Mouse (Mus musculus) forebrain, embryonic 12.5 days (tissue): ENCODE measurements at regions not wholly inside any gene's neighbourhood (a gene's known extent, or its start where the extent isn't known, plus 50 kb on each side); places are given as distances from the start of the nearest gene placed in this dataset.
A peak's percentile ranks its signal among the peaks of the same experiment; 100 is the strongest.

Experiments
- ATAC-seq: fragments of 200-750 bp; cut with Nextera tagmentation; 2 replicates; pipeline ENCODE4 v1.8.0; 2017; ENCODE audit warnings: moderate TSS enrichment; ENCODE audit not compliant: low FRiP score
- H3K27ac ChIP-seq: fragments of 300-500 bp; sonication (generic); 2 replicates; pipeline ENCODE4 v1.5.1; 2016; ENCODE audit warnings: mild to moderate bottlenecking
- H3K27me3 ChIP-seq: fragments of 300-500 bp; sonication (generic); 2 replicates; pipeline ENCODE4 v1.6.1; 2016; ENCODE audit warnings: mild to moderate bottlenecking
- H3K36me3 ChIP-seq: fragments of 300-500 bp; sonication (generic); replicated peaks from 2 replicates; pipeline ENCODE4 v1.6.1; 2016; ENCODE audit warnings: mild to moderate bottlenecking
- H3K4me1 ChIP-seq: fragments of 300-500 bp; sonication (generic); 2 replicates; pipeline ENCODE4 v1.6.1; 2016
- H3K4me2 ChIP-seq: fragments of 300-500 bp; sonication (generic); 2 replicates; pipeline ENCODE4 v1.6.1; 2016; ENCODE audit warnings: mild to moderate bottlenecking, moderate library complexity
- H3K4me3 ChIP-seq: fragments of 300-500 bp; sonication (generic); replicated peaks from 2 replicates; pipeline ENCODE4 v1.5.1; 2016; ENCODE audit warnings: mild to moderate bottlenecking
- H3K9ac ChIP-seq: fragments of 300-500 bp; sonication (generic); 2 replicates; pipeline ENCODE4 v1.6.1; 2016; ENCODE audit warnings: mild to moderate bottlenecking
- H3K9me3 ChIP-seq: fragments of 300-500 bp; sonication (generic); 2 replicates; pipeline ENCODE4 v1.6.1; 2016
- WGBS: fragments of 180-500 bp; shearing (Covaris S2); methylation state at CpG from one replicate; pipeline ENCODE4 v1.1.7; 2016; 5-methylcytosine and 5-hydroxymethylcytosine counted together

- no peak overlapping the region for H3K4me2 ChIP-seq
- H3K4me3 ChIP-seq: no peak overlapping the region
- no peak overlapping the region for H3K27ac ChIP-seq
- H3K9ac ChIP-seq: no peak overlapping the region
- H3K4me1 ChIP-seq: no peaks in the 10 kb centered on the region
- WGBS: 76% methylated on average over 2 of the region's 2 CpGs
- no peaks in the 10 kb centered on the region for H3K9me3 ChIP-seq
- H3K27me3 ChIP-seq: no peaks in the 10 kb centered on the region
- ATAC-seq: no peak
- no peaks in the 10 kb centered on the region for H3K36me3 ChIP-seq
Measured at GRCm38 (mm10) chr8:112195880-112196279, 181.0 kb upstream of the Gm6793 start.

DNA sequence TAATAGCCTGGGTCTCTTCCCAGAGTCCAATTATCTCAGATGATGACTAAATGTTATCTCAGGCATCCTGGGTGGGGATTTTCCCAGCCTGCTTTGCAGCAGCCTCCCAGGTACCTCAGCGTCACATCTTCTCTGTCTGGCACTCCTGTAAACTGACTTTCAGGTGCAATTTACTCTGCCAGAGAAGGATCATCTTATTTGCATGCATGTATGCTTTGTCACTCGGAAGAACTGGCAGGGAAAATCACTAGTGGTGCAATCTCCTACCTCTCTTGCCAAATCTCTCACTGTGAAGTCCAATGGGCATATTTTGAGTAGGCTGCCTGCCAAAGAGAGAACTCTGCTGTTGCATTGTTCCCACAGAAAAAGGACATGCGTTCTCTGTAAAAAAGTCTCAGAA is 177.0 kb upstream of the Gm6793 start:
- Histone ChIP-seq H3K4me1 (no peaks in the 10 kb centered on the region), H3K27me3 (no peaks in the 10 kb centered on the region), H3K36me3 (no peaks in the 10 kb centered on the region), H3K9ac (no peak overlapping the region), H3K4me2 (no peak overlapping the region), H3K27ac (no peak overlapping the region), H3K4me3 (no peak overlapping the region), H3K9me3 (no peaks in the 10 kb centered on the region)
- whole genome bisulfite sequencing: 82% methylated on average over 3 of the region's 3 CpGs
- no peak for ATAC-seq

DNA sequence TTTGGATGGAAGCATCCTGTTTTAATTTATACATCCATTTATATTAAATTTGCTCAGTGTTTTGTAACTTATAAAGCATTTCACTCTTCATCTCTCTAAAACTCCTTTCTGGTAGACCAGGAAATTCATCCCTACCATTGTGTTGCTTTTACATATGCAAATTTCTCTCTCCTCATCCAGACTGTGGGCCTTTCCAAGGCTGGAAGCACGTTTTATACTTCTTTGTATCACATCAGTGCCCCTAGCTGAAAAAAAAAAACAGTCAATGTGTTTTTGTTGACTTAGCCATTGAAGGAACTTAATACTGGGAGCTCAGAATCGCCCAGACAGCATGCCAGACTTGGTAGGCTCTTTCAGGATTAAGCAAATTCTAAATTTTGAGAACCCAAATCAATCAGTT is 174.9 kb upstream of the Gm6793 start:
- Histone ChIP-seq H3K9ac (no peak overlapping the region), H3K27ac (no peak overlapping the region), H3K36me3 (no peaks in the 10 kb centered on the region), H3K27me3 (no peaks in the 10 kb centered on the region), H3K4me1 (no peaks in the 10 kb centered on the region), H3K9me3 (no peaks in the 10 kb centered on the region), H3K4me3 (no peak overlapping the region), H3K4me2 (no peak overlapping the region)
- ATAC-seq: no peak
- WGBS: 11% methylated on average over 2 of the region's 2 CpGs

GRCm38 (mm10) chr8:112170184-112170583 is 155.3 kb upstream of the Gm6793 start:
- 100% methylated on average over 1 of the region's 1 CpGs for WGBS
- Histone ChIP-seq H3K27me3 (no peaks in the 10 kb centered on the region), H3K4me2 (no peak overlapping the region), H3K4me3 (no peak overlapping the region), H3K27ac (no peak overlapping the region), H3K9ac (no peak overlapping the region), H3K4me1 (peaks cover 4% of the 10 kb centered on the region; the same call in 1 of the 2 replicates), H3K36me3 (no peaks in the 10 kb centered on the region), H3K9me3 (peaks cover 8% of the 10 kb centered on the region)
- ATAC-seq: no peak

DNA sequence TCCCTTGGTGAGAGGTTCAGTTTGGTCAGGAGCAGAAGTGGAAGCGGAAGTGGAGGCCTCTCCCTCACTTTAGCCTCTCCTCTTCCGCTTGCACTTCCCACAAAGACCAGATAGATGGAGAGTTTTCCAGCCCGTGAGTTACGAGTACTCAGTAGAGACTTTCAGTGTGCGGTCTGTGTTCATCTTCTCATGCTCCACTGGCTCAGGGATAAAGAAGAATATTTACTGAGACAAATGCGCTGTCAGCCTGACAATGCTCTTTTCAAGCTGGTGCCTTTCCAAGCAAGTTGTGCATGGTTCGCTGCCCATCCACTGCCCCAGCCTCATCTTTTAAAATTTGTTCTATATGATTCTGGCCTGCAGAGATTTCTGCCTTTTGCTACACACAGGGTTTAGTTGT is 141.8 kb upstream of the Gm6793 start:
- Histone ChIP-seq H3K9ac (no peak overlapping the region), H3K27me3 (no peaks in the 10 kb centered on the region), H3K9me3 (no peaks in the 10 kb centered on the region), H3K4me3 (no peak overlapping the region), H3K27ac (no peak overlapping the region), H3K4me2 (no peak overlapping the region), H3K4me1 (peaks cover 6% of the 10 kb centered on the region; the same call in 1 of the 2 replicates), H3K36me3 (no peaks in the 10 kb centered on the region)
- ATAC-seq: no peak; the same call in 1 of the 2 replicates
- WGBS: 36% methylated on average over 7 of the region's 7 CpGs

DNA sequence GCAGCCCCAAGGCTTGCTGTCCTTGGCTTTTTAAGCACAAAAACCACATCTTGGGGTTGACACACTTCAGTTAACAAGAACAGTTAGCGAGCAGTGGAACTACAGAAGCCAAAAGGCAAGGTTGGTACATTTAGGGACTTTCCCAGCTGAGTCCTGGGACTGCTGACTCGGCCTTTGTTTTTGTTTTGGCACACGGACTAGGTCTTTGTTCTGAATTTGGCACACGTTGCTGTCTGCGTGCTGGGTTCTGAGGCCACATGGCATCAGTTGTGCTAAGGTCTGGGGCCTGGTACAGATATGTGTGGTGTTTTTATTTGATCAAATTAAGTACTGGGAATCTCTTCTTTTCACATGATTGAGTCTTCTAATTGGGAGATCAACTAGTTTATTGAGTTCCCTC is 124.1 kb upstream of the Gm6793 start:
- H3K36me3 ChIP-seq: no peaks in the 10 kb centered on the region
- H3K27me3 ChIP-seq: no peaks in the 10 kb centered on the region
- no peak overlapping the region for H3K9ac ChIP-seq
- H3K4me1 ChIP-seq: peaks cover 3% of the 10 kb centered on the region; the same call in 1 of the 2 replicates
- no peaks in the 10 kb centered on the region for H3K9me3 ChIP-seq
- 42% methylated on average over 5 of the region's 5 CpGs for WGBS
- H3K27ac ChIP-seq: no peak overlapping the region
- ATAC-seq: no peak
- no peak overlapping the region for H3K4me2 ChIP-seq
- H3K4me3 ChIP-seq: no peak overlapping the region

GRCm38 (mm10) chr8:112130196-112130595 is 115.4 kb upstream of the Gm6793 start:
- Histone ChIP-seq H3K36me3 (no peaks in the 10 kb centered on the region), H3K4me2 (no peak overlapping the region), H3K9ac (no peak overlapping the region), H3K9me3 (no peaks in the 10 kb centered on the region), H3K4me1 (no peaks in the 10 kb centered on the region), H3K27ac (no peak overlapping the region), H3K27me3 (no peaks in the 10 kb centered on the region), H3K4me3 (no peak overlapping the region)
- 82% methylated on average over 2 of the region's 2 CpGs for WGBS
- ATAC-seq: no peak

GRCm38 (mm10) chr8:112128833-112129518 is 114.1 kb upstream of the Gm6793 start:
- Histone ChIP-seq H3K4me3 (no peak overlapping the region), H3K9ac (no peak overlapping the region), H3K4me2 (no peak overlapping the region), H3K27me3 (no peaks in the 10 kb centered on the region), H3K9me3 (no peaks in the 10 kb centered on the region), H3K27ac (no peak overlapping the region), H3K4me1 (no peaks in the 10 kb centered on the region), H3K36me3 (no peaks in the 10 kb centered on the region)
- WGBS: 56% methylated on average over 14 of the region's 14 CpGs
- ATAC-seq: no peak

GRCm38 (mm10) chr8:112111950-112112349 is 97.1 kb upstream of the Gm6793 start:
- ATAC-seq: no peak
- H3K9ac ChIP-seq: no peak overlapping the region
- no peaks in the 10 kb centered on the region for H3K36me3 ChIP-seq
- no peaks in the 10 kb centered on the region for H3K4me1 ChIP-seq
- H3K9me3 ChIP-seq: no peaks in the 10 kb centered on the region
- no peaks in the 10 kb centered on the region for H3K27me3 ChIP-seq
- WGBS: 78% methylated on average over 2 of the region's 2 CpGs
- no peak overlapping the region for H3K4me2 ChIP-seq
- H3K27ac ChIP-seq: no peak overlapping the region
- no peak overlapping the region for H3K4me3 ChIP-seq

DNA sequence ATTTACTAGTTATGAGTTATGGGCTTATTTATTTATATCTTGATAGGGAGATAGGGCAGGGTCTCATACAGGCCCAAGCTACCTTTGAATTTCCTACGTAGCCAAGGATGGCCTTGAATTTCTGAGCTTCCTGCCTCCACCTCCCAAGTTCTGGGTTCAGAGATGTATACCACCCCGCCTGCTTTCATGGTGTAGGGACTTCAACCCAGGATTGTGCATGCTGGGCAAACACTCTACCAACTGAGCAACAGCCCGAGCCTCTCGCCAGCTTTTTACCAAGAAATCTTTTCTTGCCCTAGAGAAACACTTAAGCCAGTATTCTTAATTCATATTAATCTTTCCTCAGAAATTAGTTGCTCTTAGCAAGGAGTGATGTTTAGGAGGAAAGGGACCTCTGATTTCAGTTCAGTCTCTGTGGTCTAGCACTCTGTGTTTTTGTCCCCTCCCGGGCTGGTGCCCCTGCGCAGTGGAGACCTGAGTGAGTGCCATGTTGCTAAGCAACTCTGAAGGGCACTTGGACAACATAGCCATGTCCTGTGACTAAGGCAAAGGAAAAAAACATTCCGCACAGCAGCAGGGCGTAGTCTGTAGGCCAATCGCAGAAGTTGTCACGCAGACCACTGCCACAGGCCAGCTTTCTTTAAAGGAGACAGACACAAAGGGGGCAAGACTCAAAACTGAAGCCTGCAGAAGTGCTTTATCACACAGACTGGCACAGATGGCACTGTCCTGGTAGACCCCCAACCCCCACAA is 83.2 kb upstream of the Gm6793 start:
- H3K36me3 ChIP-seq: no peaks in the 10 kb centered on the region
- peaks cover 15% of the 10 kb centered on the region for H3K4me1 ChIP-seq
- H3K27ac ChIP-seq: 0 out of 2 replicates have a peak overlapping the region, but pooled peaks have one; percentile 32
- H3K4me3 ChIP-seq: no peak overlapping the region
- no peaks in the 10 kb centered on the region for H3K9me3 ChIP-seq
- H3K4me2 ChIP-seq: no peak overlapping the region
- H3K9ac ChIP-seq: no peak overlapping the region
- H3K27me3 ChIP-seq: no peaks in the 10 kb centered on the region
- ATAC-seq: peak; percentile 77; the same call in 1 of the 2 replicates
- 73% methylated on average over 10 of the region's 10 CpGs for WGBS

- Histone ChIP-seq H3K4me1 (peaks cover 22% of the 10 kb centered on the region), H3K9me3 (no peaks in the 10 kb centered on the region), H3K27me3 (no peaks in the 10 kb centered on the region), H3K4me3 (no peak overlapping the region), H3K36me3 (no peaks in the 10 kb centered on the region), H3K9ac (no peak overlapping the region), H3K27ac (no peak overlapping the region), H3K4me2 (no peak overlapping the region)
- WGBS: 86% methylated on average over 2 of the region's 2 CpGs
- no peak for ATAC-seq
Measured at GRCm38 (mm10) chr8:112094881-112095280, 80.0 kb upstream of the Gm6793 start.

DNA sequence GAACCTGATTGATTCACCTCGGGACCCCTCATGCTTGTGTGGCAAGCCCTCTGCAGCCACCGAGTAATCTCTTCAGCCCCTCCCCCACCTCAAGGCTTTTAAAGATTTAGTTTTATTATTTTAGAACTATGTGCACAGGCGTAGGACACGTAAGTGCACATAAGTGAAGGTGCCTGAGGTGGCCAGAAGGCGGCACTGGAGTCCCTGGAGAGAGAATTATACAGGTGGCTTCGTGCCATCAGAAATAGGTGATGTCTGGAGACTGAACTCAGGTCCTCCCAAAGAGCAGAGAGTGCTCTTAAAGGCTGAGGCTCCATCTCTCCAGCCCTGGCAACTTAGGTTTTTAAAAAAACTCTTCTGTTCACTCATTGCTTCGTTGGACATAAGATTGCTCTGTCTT is 78.7 kb upstream of the Gm6793 start:
- Histone ChIP-seq H3K9ac (no peak overlapping the region), H3K4me2 (no peak overlapping the region), H3K27ac (no peak overlapping the region), H3K4me3 (no peak overlapping the region), H3K27me3 (no peaks in the 10 kb centered on the region), H3K4me1 (peaks cover 20% of the 10 kb centered on the region), H3K9me3 (no peaks in the 10 kb centered on the region), H3K36me3 (no peaks in the 10 kb centered on the region)
- 67% methylated on average over 7 of the region's 7 CpGs for WGBS
- no peak for ATAC-seq

- Histone ChIP-seq H3K4me1 (peaks cover 14% of the 10 kb centered on the region), H3K9me3 (no peaks in the 10 kb centered on the region), H3K27ac (no peak overlapping the region), H3K36me3 (no peaks in the 10 kb centered on the region), H3K9ac (no peak overlapping the region), H3K4me2 (no peak overlapping the region), H3K4me3 (no peak overlapping the region), H3K27me3 (no peaks in the 10 kb centered on the region)
- no peak for ATAC-seq
- WGBS: 15% methylated on average over 3 of the region's 3 CpGs
Measured at GRCm38 (mm10) chr8:112092831-112093230, 78.0 kb upstream of the Gm6793 start.
